Mouse (Mus musculus) ES-CJ7 (cell line): ENCODE data around the gene Qpct.

Experiments
- DNase-seq: peaks from one replicate; pipeline ENCODE4 v3.0.0; 2011; ENCODE audit warnings: low read depth, low spot score

Qpct gene

DNA sequence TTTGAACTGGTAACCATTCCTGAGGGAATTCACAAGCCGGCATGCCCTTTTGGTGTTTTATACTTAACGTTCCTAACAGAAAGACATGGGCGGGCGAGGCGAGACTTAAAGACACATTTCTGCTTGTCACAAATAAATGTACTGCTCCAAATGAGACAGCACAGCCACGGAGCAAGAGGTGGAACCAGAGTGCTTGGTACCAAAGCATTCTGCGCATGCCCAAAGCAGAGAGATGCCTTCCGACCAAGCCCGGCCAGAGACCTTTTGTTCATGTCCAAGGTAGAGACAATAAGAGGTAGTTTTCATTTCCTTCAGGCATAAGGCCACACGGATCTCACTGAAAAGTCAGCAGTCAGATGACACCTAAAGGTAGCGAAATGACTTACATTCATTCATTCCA, 20.2 kb downstream of the Qpct start:
- peak; percentile 25 for DNase-seq

DNA sequence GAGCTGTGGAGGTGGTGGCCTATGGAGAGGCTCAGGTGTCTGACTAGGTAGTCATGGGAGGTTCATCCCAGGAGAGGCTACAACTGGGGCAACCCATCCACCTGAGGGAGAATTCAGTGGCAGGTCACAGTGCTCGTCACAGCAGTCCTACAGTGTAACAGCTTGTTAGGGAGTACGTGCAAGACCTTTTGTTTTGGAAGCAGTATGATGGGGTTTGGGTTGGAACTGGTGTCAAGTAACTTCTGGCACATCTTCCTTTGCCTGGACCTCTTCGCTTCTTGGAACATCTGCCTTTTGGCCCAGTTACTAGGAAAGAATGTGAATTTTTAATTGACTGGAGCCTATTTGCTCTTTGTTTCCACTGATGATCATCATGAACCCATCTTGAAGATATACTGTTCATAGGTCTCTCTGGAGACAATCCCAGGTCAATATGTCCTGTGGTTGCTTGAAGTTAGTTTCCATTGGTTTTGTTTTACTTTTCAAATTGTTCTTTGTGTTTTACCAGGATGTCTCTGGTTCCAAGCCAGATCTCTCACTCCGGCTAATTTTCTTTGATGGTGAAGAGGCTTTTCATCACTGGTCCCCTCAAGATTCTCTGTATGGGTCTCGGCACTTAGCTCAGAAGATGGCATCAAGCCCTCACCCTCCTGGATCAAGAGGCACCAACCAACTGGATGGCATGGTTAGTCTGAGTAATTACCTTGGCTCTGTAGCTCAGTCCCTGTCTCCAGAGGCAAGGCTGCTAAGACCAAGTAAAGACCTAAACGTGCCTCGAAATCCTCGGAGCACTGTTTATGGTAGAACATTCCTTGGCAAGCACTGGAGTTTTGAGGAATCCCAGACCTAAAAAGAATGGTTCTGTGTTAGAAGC, 25.5 kb downstream of the Qpct start:
- no peak for DNase-seq

DNA sequence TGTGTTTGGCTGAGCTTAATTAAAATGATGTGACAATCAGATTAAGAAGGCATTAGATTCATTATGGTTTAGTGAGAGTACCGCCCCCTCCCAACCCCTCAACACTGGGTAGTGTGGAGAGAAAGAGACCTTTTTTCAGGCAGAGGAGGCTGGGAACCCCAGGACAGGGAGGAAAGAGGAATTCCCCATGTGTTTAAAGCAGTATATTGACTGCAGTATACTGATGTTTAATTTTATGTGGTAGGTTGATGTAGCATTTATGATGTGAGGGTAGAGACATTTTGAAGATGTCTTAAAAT, 26.1 kb downstream of the Qpct start:
- no peak for DNase-seq

DNA sequence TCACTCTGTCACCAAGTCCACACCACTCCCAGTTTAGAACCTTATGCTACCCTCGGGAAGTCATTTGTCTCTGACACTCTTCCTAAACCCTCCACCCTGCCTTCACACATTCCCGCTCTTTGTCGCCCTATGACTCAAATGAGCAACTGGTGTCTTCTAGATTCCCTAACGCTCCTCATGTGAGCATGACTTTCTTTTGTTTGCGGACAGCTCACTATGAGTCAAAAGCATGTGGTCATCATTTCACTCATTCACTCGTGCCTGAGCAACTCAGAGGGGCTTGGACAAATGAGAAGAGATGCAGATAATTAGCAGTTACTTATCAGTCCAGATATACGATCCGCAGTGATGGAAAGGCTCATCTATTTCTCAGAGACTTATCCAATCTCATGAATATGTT, 26.5 kb downstream of the Qpct start:
- DNase-seq = no peak

DNA sequence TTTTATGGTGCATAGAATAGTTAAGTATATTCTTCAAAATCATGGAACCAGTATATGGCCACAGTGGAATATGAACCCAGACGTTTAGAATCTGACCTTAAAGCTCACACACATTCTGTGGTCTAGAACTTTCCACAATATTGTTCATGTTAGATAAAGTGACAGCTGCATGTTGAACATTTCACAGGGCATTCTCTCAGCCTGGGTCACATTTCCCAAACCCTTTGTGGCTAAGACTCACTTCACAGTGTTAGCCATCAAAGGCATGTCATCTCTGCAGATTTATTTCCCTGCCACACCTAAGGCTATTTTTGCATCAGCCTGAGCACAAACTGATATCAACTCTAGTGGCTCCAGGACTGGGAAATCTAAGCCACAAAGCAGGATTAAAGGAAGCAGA, 40.0 kb downstream of the Qpct start:
- no peak for DNase-seq

DNA sequence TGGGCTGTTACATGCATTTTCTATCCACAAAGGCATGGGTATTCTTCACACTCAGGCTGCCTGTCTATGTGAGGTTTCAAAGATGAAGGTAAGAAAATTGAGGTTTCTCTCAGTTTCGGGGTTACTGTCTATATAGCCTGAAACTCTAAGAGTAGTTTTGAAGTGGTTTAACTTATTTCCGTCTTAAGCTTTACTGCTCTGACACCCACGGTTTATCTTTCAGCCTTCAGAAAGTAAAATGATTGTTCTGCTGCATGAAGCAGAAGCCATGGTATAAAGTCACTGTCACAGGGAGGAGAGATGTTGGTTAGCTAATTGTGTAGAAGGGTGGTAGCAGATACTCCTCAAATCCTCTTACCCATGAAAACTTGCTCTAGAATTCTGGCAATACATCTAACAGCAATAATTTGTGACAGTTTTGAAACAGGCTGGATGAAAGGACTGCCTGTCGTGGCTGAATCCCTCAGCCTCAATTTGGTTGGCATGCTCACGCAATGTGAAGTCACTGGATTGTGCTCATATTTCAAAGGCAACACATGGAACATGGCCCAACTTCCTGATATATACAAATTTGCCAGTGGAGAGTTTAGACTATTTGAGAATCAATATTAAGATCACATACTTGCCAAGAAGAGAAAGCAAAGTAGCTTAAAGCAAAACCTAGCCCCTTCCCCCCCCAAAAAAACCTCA, 41.7 kb downstream of the Qpct start:
- no peak for DNase-seq

DNA sequence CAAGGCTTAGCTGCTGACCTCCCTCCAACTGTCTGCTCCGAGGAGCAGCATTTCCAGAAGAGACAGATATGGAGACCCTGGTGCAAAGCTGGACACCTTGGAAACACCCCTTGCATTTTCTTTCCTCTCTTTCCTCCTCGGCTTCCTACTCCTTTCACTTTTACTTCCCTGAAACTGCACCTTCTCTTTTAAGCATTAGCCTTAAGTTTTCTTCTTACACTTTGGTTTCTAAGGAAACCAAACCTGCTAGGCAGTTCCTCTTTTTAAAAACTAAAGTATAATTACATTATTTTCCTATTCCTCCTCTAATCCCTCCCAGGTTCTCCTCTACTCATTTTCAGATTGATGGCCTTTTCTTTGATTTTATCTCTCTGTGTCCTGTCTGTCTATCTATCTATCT, 43.9 kb downstream of the Qpct start:
- no peak for DNase-seq

DNA sequence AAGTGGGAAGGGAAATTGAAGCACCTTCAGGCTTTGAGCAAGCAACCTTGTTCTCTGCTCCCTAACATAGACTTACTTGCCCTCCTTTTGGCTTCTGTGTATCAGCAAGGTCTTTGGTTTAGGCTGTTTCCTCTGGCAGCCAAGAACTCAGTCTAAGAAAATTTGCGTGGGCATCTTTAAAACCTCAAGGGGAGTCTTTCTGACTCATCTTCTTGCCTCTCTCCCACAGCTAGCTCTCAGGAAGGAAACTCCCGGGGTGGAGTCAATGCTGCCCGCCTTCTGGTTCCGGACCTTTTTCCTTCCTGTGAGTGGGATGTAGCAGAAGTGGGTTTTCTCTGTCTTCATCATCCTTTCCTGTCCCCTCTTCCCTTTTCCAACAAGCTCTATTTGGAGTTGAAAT, 48.2 kb downstream of the Qpct start:
- DNase-seq = no peak

DNA sequence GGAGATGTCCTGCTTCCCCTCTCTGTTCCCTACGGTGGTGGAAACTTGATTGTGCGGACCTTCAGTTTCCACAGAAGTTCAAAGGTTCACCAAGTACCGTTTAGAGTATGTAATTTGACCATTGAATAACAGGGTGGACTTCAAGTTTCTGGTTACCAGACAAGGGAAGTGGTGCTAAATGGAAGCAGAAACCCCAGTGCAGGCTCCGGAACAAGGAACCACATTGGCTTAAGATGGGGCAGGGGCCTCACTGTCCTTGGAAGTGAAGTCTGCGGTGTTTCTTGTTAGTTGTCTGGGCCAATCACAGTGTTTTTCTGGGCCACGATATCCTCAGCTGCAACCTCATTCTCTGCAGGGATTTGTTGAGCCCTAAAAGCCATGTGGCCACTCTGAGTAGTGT, 56.5 kb downstream of the Qpct start:
- no peak for DNase-seq

DNA sequence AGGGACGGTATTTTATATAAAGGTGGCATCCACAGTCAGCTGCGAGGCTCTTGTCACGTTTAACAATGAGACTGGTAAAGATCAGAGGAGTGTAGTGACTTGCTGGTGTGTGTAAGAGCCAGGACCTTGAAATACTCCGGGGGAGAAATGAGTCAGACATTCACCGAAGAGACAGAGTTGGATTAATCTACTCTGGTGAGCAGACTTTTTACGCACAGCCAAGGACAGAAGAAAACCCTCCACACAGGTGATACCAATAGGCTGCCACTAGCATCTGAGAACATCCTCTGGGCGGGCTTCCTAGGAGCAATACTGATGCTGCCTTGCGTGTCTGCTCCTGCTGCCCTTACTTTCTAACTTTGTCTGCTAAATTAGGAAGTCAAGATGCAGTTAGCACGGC, 57.9 kb downstream of the Qpct start:
- no peak for DNase-seq

DNA sequence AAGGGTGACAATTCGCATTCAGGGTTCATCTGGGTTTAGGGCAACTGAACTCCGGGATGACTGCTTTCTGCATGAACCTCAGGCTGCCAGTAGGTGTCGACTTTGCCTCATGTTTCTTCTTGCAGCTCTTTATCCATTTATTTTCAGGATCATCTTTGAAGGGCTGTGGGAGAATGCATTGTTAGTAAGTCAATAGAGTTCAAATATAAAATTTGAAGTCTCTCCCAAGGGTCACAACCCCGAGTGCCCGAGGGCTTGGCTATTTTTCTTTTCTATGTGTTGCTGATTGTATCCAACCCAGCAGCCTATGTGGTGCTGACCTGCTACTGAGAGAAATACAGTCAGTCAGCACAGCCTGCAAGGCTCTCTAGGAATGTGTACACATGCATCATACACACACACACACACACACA, 59.2 kb downstream of the Qpct start:
- peak; percentile 58 for DNase-seq

DNA sequence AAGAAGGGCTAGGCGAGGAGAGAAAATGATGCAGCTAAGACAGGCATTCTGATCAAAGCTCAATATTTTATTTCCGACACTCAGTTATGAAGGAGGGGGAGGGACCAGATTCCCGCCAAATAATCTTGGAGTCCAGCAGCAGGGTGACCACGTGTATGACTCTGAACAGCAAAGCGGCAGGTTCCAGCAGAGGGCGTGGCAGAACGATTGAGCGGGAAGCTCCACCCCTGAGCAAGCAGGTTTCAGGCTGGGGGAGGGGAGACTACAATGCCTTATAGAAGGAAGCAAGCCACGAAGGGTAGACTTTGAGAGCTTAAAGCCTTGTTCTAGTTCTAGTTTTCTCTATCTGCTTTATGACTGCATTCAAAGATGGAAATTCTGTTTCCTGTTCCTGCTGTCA, 63.5 kb downstream of the Qpct start:
- DNase-seq = peak; percentile 17

DNA sequence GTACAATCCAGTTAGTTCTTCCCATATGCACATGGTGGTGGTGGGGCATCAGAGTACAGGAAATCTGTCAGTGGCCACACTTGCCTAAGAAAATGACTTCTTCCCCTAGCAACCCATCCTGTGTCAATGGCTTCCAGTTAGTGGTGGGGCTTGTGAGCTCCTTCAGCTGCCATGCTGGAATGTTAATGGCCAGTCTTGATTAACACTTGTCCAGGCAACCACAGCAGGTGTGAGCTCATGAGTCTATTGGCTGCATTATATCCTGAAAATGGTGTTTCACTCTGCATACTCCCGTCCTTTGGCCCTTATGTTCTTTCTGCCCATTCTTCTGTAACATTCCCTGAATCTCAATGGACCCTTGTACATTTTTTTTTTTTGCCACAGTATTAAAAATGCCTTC, 67.4 kb downstream of the Qpct start:
- no peak for DNase-seq

DNA sequence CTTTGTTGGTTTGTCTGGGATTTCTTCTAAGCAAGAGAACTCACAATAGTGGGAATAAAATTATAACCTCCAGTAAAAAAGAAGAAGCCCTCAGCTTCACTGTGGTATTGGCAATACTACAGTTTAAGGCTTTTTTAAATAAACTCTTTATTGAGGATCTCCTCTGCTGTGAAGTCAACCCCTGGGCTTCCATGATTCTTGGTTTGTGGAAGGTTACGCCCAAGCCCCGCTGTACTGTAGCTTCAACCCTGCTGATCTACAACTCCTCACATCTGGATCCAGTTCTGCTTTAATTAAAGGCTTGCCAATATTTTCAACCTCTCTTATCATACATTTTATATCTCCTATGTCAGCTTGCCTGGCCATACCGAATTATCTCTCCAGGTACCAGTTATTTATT, 68.6 kb downstream of the Qpct start:
- no peak for DNase-seq

DNA sequence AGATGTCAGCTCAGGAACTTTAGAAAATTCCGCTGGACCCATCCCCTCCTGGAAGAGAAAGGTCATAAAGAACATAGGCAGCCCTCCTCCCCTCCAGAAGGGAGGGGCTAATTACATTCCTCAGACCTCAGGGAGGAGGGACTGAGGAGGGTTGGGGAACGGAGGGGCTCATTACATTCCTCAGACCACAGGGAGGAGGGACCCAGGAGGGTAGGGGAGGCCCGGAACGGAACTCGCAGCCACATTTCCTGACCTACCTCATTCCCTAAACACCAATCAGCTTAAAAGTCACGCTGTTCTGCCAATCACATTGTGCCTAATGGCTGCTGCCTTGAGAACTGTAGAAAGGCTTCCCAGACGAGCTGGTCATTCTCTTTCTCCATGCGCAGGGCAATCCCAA, 82.0 kb downstream of the Qpct start:
- peak; percentile 51 for DNase-seq

DNA sequence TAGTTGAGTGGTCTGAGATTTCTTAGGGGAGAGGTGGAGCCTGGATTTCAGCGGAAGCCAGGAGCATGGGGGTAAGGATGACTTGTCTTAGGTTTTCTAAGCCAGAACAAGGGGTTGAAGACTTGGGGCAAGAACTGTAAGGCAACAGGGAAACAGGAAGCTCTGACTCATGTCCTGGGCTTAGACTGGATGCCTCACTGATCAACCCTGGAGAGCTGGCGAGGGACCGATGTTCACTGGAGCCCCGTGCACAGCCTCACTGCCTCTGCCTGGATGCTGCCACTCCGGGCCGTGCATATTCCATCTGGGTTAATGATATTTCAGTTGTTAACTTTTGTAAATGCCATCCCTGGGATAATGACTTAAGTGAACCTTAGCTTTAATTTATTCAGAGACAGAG, 84.1 kb downstream of the Qpct start:
- no peak for DNase-seq

DNA sequence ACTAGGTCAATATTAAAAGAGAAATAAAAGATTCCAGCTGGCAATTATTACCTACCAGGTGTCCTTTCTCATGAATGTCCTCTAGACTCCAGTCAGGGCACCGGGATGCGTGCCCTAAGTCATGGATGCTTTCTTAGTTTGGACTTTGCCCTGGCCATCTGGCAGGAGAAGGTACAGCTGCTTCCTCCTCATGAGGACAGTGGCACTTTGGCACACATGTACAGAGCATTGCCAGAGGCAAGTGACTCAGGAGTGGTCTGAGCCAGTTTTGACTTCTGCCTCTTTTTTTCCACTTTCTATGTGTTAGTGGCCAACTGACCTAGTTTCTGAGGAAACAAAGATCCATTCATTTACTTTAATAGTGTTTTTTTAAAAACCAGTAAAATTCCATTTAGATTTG, 84.7 kb downstream of the Qpct start:
- no peak for DNase-seq
